Mouse (Mus musculus) kidney, postnatal 10 days (tissue): ENCODE results near the gene Naa10.

Experiments
- DNase-seq: peaks from one replicate; pipeline ENCODE4 v3.0.0; 2021; ENCODE audit warnings: mixed read lengths

Gene Naa10

GRCm38 (mm10) chrX:73921823-73922549, at the start of gene Naa10, which contains the start of gene Arhgap4:
Gene Naa10, minus strand, starts transcription at chrX:73921944.
Gene Arhgap4, minus strand, starts transcription at chrX:73921870.
- peak; percentile 93 for DNase-seq

DNA sequence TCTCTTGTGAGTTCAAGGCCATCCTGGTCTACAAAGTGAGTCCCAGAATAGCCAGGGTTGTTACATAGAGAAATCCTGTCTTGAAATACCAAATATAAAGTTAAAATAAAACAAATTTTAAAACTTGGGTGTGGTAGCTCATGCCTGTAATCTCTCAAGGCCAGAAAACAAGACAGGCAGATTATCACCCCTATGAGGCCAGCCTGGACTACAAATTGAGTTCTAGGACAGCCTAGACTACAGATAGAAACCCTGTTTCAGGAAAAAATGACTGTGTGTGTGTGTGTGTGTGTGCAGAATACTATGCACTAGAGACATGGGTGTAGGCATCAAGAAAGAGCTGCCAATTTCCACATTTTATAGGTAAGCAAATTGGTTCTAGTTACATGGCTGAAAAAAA, 49.0 kb upstream of the Naa10 start:
- no peak for DNase-seq

DNA sequence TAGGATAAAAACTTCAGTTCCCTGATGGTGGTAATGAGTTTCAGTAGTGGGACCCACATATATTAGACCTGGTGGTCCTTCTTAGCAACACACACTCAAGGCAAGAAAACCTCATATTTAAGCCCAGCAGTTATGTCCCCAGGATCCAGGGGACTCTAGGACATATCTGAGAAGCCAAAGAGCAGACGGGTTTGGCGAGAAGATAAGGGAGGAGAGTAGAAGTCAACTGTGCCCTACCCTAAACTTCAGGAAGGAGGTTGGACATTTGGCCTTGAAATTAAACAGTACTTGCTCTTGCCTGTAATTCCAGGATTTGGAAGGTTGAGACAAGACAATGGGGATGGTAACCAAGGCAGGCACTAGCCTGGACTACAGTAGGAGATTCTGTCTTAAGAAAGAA, 48.0 kb upstream of the Naa10 start:
- no peak for DNase-seq

- DNase-seq = no peak
These were observed 47.4 kb upstream of the Naa10 start for GRCm38 (mm10) chrX:73969167-73969566.

GRCm38 (mm10) chrX:73967177-73968075, 45.7 kb upstream of the Naa10 start:
- DNase-seq = peak; percentile 93

DNA sequence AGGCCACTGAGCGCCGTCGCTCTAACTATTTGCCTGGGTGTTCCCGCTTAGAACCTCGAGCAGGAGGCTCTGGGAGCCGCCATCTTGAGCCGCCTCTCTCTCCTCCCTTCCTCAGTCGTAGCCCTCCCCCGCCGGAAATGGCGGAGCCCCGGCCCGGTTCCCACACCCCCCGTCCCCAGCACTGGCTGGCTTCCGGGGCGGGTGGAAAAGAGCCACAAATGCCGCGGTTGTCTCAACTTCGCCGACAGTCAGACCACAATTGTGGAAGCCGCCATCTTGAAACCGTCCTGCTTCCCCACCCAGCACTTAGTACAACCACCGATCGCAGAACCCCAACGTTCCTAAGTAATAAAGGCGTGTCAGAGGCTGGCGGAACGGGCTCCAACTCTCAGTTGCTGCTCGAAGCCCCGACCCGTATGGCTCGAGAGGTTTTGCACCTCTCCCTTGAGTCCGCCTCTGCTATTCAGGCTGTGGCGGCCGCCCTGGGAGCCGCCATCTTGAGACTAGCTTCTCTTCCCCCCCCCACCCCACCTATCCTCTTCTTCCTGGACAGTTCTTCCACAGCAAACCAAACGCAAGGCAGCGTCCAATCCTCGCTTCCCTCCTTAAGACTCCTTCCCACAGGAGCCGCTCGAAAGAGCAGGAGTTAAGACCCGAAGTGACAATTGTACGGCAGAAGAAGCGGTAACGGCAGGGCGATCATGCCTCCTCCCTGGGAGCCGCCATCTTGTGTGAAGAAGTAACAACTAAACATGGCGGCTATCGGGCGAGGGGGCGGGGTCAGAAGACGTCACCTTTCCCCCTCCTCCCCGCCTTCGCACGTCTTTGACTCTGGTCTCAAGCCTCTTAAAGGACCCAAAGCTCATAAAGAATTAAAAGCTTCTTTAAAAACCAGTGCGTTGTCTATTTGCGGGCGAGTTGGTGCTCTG, 44.8 kb upstream of the Naa10 start, which contains the start of gene Hcfc1:
TSS of gene Hcfc1 (minus strand) at position 110 of the 929 bp plus-strand sequence.
- DNase-seq = peak; percentile 93

DNA sequence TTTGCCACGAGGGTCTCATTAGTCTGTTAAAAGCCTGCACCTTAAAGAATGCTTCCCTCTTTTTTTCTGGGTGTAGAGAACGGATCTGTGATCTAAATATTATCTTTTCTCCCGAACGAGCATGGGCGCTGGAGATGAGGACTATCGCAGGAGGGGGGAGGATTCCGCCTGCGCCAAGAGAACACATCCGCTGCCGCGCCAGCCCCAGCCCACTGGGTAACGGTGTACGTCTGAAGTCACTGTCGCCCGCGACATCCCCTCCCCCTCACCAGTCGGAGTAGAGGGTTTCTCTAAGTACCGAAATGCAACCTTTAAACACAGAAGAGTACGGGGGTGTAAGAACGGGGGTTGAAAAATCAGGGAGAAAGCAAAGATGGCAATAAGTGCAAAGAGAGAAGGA, 43.6 kb upstream of the Naa10 start:
- DNase-seq = peak; percentile 67

DNA sequence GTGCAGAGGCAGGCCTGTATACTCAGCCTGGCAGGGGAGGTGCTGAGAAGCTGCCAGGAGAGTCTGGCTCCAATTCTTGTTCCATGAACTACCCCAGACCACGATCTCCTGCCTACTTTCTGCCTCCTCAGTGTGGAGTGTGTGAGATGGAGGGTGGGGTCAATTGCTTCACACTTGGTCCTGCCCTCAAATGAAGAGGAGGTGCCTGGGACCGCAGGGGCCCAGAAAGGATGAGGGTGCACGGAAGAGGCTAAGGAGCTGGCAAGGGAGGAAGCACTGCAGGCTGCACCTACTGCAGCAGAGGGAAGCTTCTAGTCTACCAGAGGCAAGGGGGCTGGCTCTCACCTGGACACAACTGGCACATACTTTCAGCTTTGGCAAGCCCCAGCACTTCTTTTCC, 42.6 kb upstream of the Naa10 start:
- peak; percentile 14 for DNase-seq

DNA sequence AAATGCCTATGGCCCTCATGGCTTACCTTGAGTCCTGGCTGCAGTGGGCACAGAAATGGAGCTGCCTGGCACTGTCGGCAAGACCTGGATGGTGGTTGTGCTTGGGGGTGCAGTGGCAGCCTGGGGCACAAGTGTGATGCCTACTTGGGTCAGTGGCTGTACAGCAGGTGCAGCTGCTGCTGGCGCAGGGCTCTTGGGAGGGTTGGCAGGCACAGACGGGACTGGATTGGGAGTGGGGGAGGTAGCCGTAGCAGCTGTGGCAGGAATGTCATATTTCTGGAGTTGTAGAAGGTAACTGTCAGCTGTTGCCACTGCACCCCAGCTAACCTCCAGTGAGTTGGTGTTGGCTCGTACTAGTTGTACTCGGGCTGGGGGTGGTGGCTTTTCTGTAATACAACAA, 33.2 kb upstream of the Naa10 start:
- DNase-seq = no peak

- no peak for DNase-seq
These were observed 30.9 kb upstream of the Naa10 start for GRCm38 (mm10) chrX:73952603-73953002.

DNA sequence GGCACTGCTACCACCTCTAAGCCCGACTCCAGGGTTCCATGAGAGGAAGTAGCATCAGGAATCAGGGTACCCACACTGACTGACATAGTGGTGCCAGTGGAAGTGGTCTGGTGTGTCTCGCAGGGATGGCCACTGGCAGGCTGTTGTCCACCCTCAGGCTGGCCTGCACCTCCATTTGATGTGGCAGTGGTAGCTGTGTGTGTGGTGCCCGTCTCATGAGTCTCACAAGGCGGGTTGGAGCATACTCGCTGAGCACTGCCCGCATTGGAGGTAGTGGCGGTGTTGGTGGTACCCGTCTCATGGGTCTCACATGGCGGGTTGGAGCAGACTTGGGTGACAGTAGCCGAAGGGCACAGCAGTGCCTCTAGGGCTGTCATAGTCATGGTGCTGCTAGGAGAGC, 27.6 kb upstream of the Naa10 start:
- no peak for DNase-seq

DNA sequence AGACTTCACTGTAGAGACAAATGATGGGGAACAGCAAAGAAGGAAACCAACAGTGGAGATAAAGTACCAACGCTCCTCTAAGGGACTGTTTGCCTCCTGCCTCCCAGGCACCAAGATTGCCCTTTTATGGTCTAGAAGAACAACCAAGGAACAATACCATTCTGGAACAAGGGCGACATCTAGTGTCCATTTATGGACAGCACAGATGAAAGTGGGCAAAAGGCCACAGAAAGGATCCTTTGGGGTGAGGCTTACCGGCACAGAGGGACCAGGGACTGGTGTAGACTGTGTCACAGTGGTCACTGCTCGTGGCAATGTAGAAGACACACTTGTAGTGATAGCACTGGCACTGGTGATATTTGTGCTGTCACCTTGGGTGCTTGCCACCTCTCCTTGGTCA, 26.9 kb upstream of the Naa10 start:
- peak; percentile 63 for DNase-seq

GRCm38 (mm10) chrX:73946896-73947295, 25.2 kb upstream of the Naa10 start:
- DNase-seq = no peak

DNA sequence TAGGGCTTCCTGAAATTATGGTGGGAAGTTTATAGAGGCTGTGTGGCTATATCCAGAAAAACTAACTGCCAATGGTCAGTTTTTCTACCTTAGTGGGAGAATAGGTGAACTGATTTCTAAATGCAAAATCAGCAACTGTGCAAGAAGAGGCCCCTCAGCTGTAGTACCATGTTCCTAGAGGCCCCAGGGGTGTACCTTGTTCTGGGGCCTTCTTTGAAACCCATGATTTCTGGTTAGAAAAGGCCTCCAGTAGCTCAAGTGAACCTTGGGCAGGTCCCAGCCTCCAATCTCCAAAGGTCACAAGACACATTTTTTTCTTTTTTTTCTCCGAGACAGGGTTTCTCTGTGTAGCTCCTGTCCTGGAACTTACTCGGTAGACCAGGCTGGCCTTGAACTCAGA, 20.6 kb upstream of the Naa10 start:
- DNase-seq = no peak

DNA sequence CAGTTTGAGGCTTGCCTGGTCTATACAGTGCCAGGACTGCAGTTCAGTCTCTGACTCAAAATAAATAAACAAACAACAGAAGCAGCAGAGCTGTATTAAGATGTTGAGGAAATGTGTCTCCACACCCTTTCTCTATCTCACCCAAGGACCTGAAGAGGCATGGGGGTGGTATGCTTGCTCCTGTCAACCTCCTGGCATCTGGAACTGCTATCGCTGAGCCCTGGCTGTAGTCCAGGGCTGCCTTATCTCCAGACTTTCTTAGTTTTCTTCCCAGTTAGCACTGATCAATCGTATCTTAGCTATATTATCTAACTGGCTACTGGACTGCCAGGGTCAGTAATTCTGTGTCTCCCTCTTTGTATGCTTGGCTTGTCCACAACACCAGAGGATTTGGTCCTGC, 20.1 kb upstream of the Naa10 start:
- no peak for DNase-seq

DNA sequence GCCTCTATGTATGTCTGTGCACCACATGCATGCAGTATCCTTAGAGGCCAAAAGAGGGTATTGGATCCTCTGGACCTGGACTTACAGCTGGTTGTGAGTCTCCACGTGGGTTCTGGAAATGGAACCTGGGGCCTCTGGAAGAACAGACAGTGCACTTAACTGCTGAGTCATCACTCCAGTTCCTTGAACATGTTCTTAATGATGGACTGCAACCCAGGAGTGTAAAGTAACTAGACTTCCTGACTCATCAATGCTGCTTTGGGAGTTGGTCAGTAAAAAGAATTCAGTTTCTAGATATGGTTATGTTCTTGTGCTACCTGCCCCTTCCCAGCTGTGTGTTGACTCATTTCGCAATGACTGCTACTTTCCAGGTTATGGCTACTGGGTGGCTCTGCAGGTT, 10.1 kb upstream of the Naa10 start:
- no peak for DNase-seq

GRCm38 (mm10) chrX:73930402-73931062, 8.8 kb upstream of the Naa10 start, which contains the start of gene Renbp:
Gene Renbp, minus strand, starts transcription at chrX:73930850.
- peak; percentile 87 for DNase-seq

DNA sequence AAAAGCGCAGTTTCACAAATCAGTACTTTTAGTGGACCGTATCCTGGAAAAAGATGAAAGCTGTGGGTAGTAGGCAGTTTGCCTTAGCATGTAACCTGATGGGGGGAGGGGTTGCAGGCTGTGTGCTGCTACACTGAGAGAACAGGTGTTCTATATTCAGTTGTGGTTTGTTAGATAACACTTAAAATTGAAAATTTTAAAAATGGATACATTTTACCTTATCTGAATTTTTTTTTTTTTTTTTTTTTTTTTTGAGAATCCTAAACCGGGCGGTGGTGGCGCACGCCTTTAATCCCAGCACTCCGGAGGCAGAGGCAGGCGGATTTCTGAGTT, 772 bp upstream of the Naa10 start:
- DNase-seq = no peak

DNA sequence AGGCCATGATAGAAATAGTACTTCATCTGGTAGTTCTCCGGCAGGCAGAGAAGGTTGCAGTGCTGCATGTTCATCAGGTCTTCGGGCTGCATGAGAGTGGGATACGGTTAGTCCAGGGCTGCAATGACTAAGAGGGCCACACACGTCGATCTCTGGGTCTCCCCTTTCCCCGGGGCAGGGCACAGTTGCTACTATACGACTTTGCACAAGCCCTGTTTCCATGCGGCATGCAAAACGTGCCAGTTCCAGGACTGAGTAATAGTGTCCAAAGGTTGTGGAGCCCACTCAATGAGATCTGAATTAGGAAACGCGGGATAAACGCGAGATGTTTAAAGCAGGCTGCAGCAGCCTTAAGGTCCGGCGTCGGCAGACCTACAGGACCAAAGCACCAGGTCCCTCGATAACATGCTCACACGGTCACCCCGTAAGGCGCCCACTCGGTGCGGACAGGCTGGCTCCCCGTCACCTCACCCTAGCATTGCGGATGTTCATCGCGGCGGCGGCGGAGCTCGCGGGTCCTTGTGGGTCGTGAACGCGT, 390 bp downstream of the Naa10 start:
- no peak for DNase-seq

- no peak for DNase-seq
These were observed 3.1 kb downstream of the Naa10 start for GRCm38 (mm10) chrX:73918631-73919030.

DNA sequence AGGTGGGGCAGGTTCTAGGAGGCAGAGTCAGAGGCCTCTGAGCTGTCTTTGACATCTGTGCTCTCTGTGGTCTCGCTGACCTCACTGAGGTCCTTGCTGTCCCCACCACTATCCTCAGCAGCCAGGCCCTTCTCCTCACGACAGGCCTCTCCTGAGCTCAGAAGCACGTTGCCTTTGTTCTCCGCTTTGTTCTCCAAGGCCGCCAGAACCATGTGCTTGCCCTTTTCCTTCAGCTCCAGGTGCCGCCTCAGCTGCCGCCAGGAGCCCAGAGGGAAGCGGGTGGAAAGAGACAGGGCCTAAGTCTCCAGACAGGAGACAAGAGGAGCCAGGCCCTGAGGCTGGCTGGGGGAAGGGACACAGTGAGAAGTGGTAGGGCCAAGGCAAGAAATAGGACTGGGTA, 4.8 kb downstream of the Naa10 start:
- DNase-seq = no peak
